Mouse (Mus musculus) heart, adult 9 months (tissue): ENCODE data around the gene Cmip.

Experiments used
- DNase-seq, 2 experiments: peaks; one replicate each; pipeline ENCODE4 v3.0.0; 2022; ENCODE audit warnings: low spot score in 2 of 2

Cmip gene

DNA sequence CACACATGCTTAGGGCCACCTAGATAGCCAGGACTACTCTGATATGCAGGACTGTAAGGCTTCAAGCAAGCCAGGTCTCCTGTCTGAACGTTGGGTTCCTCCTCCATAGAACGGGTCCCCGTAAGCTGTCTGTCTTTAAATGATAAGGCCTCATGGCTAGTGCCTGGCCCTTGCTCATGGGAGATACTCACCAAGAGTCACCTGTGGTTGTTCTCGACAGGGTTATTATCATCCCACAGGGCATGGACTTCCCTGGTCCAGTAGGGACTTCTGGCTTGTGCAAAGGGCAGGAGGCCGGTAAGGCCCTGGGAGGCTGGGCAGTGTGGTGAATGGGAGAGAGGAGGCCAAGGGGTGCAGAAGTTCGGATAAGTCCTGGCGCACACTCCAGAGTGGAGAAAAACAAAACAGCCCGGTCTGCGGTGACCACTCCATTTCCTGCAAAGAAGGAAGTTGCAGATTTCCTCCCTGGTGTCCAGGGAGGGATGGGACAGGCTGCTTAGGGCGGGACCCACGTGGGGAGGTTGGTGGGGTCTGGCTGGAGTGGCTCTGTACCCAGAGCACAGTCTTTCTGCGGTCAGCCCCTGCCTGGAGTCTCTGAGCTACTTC lies 41.2 kb downstream of the Cmip start:
- DNase-seq = peak; percentile 53 to 80

DNA sequence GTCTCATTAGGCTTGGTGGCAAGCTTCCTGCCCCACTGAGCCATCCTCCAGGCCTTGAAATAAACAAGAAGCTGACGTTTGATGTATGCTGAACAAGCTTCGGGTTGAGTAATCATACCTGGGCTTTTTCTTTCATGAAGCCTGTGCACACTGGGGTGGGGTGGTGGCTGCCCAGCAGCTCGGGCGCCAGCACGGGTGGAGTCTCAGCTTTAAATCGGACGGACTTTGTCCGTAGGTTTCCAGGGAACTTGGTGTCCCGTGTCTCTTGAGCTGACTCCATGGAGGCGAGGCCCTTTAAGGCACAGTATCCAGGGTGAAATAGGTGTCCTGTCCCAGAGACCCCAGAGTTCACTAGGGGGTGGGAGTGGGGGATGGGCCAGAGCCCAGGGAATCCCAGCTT lies 42.3 kb downstream of the Cmip start:
- DNase-seq = no peak

DNA sequence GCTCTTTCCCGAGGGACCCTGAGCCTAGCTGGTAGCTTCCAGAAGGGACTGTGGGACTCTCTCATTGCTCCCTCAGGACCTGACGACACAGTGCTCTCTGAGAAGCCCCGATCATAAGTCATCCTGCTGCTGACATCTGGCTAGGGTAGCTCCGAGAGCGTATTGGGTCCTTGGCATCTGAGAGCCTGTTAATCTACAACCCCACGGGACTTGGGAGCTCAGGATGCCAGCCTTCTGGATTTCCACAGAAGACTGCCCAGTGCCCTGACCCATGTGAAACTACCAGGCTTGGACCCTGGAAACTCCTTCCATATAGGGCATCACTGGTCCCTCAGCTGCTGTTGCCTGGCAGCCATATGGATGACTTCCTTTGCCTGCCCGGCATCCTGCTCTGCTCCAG lies 43.3 kb downstream of the Cmip start:
- DNase-seq = no peak

DNA sequence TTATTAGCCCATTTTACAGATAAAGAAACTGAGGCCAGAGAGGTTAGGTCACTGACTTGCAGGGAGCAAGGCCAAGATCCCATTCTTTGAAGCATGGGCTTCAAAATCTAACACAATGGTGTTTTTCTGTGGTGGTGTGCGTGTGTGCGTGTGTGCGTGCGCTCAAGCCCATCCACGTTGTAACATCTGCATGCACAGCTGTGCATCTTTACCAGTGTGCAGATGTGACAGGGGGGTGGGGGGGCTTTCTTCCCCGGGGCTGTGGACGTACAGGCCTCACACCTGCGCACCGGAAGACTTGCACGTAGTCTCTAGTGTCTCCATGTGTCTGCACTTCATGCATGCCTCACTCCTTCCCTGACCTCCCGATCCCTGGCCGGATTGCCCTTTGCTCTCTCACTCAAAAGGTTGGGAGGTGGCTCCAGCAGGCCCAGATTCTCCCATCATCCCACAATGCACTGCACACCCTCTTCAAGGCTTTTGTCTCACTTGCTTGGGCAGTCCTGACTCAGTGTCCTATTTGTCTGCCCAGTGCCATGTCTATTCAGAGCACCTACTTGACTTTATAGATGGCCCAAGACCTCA lies 44.7 kb downstream of the Cmip start:
- DNase-seq = no peak

DNA sequence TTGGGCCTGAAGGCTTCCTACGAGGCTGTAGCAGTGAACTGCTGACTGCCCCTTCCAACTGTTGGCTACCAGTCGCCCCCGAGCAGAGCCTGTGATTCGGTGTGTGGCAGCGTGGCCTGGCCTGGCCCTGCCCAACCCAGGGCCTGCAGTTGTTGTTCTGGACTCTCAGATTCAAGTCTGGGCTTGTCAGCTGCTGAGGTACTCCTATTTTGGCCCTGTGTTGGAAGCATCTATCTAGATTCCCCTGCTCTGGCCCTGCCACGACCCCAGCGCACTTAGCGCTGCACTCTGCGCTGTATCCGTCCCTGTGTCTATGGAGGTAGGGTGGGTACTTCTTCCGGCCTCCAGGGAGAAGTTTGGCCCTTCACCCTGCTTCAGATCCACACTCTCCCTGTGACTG lies 45.2 kb downstream of the Cmip start:
- no peak for DNase-seq

DNA sequence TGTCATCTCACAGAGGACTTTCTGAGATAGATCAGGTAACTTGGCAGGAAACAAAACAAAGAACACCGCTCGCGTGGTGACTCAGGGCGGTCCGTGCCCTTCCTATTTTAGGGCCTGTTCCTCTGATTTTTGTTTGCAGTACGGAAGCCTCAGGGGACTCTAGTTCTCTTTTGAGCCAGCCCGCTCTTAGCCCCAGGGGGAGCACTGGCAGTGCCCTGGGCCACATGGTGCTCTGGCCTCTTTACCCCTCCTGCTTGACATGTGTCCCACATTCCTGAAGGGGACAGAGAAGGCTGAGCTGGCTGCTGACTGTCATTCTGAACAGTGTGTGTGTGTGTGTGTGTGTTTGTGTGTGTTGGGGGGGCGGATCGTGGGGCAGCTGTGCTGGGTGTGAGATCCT lies 46.8 kb downstream of the Cmip start:
- DNase-seq = no peak

- DNase-seq = no peak
Measured at GRCm38 (mm10) chr8:117305405-117305804, 48.5 kb downstream of the Cmip start.

- DNase-seq = no peak
Measured at GRCm38 (mm10) chr8:117306756-117307155, 49.9 kb downstream of the Cmip start.

- DNase-seq = no peak
Measured at GRCm38 (mm10) chr8:117307221-117307620, 50.4 kb downstream of the Cmip start.

GRCm38 (mm10) chr8:117308303-117309095 lies 51.6 kb downstream of the Cmip start:
- DNase-seq = no peak

DNA sequence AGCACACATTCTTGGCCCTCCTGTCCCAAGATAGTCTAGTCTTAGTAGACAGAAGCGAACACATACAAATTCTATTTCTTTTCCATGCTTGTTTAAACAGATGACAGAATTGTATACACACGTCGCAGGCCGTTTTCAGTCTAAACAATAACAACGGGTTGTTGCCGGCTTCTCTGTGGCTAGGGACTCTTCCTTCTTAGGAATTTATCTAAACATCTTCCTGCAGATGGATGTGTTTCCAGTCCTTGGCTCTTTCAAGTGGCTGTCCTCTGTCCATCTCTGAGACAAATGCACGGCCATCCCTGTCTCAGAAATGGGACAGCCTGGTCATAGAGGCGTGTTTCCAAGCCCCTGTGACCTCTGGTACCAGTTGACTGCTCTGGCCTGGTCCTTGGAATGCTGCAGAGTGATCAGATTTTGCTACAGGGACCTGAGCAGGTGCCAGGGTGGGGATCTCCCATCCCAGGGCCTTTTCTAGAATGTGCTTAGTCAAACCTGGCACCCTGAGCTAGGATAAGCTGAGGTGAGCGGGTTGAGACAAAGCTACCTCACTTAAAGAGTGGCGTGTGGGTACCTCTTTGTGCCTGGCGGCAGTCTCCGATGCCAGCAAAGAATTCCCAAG lies 52.9 kb downstream of the Cmip start:
- no peak for DNase-seq

GRCm38 (mm10) chr8:117310961-117311561 lies 54.2 kb downstream of the Cmip start:
- peak in 1 of 2 experiments; percentile 60 for DNase-seq

DNA sequence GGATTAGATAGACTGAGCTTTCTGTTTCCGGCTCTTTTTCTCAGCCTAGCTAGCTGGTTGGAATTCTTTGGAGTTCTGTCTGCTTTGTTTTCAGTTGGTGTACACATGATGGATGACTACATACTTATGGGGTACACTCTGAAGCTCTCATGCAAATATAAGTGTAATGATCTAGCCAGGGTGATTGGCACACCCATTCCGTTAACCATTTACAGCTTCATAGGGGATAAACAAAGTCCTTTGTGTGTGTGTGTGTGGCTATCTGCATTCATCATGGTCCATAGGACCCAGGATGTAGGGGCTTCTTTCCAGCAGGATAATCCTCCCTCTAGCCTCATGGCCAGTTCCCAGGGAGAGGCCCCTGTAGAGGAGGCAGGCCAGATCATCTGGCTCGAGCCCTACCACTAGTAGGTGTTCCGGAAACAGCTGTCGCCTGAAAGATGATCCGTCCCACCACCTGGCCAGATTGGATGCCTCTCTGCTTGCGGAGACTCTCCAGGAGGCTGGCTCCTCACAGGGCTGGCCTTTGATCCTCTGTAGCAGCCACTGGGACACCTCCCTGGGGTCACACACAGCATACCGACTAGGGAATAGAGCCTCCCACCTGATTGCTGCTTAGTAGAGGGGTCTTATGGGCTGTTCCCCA lies 57.6 kb downstream of the Cmip start:
- no peak for DNase-seq

GRCm38 (mm10) chr8:117315727-117316126 lies 58.9 kb downstream of the Cmip start:
- DNase-seq = no peak

- no peak for DNase-seq
Measured at GRCm38 (mm10) chr8:117317478-117317877, 60.6 kb downstream of the Cmip start.

DNA sequence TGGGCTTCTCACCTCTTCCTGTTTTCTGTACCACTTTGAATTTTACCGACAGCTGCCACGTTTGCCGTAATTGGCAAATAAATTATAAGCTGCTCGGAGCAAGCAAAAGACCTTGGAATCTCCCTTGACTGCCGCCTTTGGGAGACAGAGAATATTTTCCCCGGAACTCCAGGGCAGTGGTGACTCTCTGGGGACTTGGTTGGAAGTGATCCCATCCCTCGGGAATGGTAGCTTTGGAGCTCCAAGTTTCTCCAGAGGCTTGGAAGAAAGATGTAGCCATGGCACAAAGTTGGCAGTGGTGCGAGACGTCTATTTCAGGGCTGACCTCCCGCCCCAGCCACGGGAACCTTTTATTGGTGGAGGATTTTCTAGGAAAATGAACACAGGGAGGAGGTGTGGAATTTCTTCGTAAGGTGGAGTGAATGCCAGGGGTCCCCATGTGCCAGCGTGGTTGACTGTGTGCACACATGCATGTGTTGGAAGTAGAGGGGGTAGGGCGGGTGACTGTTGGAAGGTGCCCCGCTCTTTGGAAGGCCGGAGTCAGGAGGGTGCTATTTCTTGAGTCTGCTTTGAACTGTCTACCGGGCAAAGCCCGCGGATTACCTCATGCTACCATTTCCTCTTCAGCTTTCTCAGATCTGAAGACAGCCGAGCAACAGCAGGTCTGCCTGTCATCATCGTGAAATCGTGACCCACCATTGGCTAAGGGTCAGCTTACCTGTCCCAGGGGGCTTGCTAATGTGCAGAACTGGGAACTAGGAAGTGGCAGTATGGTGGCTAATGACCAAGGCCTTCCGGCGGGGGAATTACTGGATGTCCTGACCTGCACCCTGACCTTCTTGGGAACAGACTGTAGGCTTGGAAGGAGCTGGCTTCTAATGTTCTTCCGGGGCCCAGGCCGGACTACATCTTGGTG lies 62.3 kb downstream of the Cmip start:
- no peak for DNase-seq

DNA sequence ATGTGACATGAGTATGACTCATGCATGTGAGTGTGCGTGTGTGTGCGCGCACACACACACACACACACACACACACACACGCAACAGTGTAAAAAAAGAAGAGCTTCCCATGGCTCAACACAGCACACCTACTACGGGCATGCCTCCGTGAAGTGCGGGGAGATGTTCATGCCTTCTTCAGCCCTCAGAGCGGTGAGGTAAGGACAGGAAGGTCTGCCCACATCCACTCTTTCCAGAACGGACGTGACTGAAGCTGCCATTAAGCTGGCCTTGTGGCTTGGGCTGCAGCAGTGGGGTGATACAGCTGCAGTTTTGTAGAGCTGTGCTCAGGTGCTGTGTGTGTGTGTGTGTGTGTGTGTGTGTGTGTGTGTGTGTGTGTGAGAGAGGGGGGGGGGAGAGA lies 63.8 kb downstream of the Cmip start:
- DNase-seq = no peak

- DNase-seq = no peak
Measured at GRCm38 (mm10) chr8:117321232-117321631, 64.4 kb downstream of the Cmip start.

DNA sequence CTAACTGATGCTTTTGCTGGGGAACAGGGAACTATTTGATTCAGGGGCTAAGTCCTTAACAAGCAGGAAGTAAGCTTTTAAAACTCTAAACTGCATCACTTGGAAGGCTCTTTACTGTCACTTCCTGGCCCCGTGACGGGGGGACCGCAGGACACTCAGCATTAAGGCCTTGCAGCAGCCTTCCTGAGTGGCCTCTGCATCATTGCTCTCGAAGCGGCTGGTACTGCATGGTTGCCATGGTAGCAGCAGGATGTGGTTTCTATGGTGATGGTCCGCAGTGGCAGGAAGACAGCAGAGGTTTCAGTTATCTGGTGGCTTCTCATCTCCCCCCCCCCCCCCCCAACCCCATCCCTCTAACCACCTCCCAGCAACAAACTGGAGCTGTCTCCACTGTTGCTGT lies 65.2 kb downstream of the Cmip start:
- DNase-seq = no peak

GRCm38 (mm10) chr8:117322715-117323310 lies 65.9 kb downstream of the Cmip start:
- DNase-seq = no peak
